Mouse (Mus musculus) lung, postnatal 10 days (tissue): Measurements from ENCODE around the gene Btf3.

ENCODE experiments used
- DNase-seq: peaks from one replicate; pipeline ENCODE4 v3.0.0; 2021

Btf3 gene

DNA sequence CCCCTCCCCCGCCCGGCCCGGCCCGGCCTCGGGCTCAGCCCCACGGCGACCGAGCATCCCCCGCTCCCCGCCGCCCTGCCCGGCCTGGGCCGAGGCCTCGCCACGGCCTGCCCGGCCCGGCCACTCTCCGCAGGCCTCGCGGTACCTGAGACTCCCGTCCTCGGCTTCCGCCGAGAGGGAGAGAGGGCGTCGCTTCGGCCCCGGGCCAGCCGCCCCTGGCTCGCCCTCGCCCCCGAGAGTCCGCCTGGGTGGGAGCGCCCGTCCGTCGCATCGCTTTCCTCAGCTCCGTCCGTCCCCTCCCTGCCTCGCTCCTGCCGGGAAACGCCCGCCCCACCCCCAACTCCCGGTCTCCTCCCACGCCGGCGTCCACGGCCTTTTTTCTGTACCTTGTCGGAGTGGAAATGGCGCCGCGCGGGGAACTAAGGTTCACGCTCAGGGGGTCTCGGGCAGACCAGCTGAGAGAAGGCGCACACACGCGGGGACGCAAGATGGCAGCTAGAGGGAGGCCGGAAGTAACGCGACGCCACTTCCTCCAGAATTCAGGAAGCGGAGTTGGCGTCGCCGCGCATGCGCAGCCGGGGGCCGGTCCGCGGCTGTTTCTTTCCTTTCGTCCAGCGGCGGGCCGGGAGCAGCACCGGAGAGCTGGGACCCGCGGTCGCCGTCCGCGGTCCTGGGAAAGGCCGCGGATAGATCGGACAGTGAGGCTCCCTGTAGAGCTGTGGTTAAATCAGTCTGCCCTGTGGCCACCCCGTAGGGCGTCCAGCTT, at the start of gene Btf3:
Gene Btf3, minus strand, starts transcription at position 527 of the 766 bp plus-strand sequence.
- peak; percentile 95 for DNase-seq

DNA sequence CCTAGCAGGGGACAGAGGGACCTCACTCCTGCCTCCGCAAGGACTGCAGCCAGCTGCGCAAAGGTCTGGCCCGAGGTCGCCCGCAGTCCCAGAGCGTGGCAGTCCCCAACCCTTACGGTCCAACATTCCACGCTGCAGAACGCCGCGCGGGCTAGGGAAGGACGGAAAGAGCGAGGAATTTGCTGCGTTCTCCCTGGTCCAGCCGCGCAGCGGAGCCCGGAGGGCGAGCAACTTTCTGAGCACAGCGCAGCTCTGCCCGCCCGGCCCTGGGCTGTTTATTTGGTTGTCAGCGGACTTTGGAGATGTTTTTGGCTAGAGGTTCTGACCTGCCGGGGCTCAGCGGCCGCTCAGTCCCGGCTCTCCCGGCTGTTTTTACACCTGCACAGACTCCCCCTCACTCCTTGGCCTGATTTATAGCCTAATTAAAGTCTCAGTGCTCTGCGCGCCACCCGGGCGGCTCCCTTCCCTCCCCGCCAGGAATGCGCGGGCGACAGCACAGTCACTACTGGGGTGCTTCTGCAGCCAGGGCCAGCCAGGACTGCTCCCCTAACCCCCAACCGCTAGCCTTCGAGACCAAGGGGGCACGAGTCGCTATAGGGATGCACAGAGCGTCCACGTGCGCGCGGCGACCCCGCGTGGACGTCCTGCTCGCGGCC, 49.1 kb upstream of the Btf3 start:
- no peak for DNase-seq

DNA sequence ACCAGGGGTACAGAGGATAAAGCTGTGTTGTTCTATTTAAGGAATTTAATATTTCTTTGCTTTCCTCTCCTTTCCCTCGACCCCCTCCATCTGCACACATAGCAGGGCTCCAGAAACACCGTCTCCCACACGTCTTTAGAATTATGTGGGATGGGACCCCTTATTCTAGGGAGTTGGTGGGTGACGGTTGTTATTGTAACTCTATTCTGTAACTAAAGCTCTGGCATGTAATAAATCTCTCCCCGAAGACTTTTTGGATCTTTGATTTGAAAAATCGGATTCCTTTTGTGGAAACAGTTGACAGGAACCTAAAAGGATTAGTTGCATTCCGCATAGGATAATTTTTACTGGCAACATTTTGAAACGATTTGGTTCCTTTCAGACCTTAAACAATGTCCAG, 48.3 kb upstream of the Btf3 start:
- DNase-seq = no peak

DNA sequence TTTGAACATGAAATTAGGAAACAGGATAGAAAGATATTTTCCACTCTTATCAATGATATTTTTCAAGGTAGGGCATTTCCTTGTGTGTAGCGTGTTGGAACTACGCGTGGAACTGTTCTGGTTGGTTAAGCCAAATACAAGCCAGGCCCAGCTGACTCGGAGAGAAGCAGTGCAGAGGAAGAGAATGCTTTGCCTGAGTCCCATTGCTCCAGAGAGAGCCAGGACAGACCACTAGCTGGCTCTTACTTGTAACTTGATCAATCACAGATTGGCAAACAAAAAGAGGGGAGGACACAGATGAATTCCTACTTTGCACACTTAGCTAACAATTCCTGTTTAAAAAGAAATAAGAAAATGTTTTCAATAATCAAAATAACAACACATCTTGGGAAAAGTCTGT, 46.2 kb upstream of the Btf3 start:
- no peak for DNase-seq

DNA sequence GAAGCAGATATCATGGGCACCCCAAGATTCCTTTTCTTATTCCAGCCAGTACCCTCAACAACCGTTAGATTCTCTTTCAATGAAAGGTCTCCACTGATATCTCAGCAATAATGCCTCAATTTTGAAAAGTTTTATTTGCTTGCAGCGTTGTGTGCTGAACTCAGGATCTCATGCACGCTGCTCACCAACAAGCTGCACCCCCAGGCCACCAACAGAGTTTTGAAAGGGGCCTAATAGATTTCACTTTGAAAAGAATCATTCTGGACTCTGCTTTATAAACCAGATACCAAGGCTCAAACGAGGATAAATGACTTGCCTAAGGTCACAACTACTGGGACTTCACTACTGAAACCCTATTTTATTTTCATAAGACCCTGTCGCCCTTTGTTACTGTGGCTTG, 44.4 kb upstream of the Btf3 start:
- no peak for DNase-seq

DNA sequence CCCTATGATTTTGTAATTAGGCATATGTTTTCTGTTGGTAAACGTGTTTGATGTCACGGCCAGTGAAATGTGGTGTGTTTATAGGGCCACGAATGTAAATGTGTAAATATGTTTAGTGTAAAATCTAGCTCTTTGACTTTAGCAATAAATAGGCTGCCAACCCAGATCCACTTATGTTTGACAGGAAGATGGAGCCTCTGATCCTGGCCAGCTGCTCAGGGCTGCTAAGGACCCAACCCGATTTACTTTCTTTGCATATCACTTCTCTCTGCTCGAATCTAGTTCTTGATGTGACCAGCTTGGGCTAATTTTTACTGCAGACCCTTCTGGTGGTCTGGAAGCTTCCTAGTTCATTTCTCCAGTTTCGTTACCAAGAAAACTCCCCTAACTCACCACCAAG, 43.6 kb upstream of the Btf3 start:
- DNase-seq = no peak

DNA sequence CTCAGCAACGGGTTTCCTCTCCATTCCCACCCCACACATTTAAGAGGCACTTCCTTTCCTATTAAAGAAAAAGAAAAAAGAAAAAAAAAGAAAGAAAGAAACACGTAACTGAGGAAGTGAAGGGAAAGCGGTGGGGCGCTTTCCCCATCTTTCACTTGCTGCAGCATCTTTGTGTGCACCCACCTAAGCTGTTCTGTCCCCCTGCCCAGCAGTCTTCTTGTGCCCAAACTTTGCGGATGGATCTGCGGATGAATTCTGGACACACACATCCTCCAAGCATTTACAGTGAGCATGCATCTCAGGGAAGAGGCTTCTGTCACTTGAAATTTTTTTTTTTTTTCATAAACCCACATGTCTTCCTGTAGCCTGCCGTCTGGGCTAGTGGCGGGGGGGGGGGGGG, 42.5 kb upstream of the Btf3 start:
- DNase-seq = no peak

DNA sequence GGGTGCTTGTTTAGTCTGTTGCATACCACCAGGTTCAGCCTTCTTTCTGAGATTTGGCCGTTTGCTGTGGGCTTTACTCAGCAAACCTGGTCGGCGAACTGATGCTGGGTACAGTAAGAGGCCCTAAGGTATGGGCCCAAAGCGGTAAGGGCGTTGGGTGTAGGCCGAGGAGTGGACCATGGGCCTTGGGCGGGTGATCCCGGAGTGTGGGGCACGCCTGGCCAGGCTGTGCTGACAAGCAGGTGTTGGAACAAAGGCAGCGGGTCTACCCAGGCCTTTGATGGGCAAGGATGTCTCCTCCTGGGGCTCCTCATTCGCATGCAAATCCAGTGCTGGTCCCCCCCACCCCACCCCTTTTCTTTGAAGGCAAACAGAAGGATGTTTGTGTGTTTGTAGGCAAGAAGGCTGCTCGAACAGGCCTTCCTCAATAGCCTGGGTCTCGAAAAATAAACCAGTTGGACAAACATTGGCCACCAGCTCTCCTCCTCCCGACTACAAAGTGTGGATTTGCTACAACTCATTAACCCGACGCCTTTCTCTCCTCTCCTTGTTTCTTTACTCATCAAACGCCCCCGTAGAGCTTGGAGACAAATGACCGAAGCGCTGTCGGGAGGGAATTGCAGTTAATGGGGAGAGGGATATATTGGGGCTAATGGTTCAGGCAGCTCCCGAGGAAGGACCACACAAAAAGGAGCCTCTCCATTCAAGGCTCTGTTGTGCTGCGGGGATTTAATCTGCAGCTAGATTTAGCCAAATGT, 41.8 kb upstream of the Btf3 start:
- DNase-seq = no peak

DNA sequence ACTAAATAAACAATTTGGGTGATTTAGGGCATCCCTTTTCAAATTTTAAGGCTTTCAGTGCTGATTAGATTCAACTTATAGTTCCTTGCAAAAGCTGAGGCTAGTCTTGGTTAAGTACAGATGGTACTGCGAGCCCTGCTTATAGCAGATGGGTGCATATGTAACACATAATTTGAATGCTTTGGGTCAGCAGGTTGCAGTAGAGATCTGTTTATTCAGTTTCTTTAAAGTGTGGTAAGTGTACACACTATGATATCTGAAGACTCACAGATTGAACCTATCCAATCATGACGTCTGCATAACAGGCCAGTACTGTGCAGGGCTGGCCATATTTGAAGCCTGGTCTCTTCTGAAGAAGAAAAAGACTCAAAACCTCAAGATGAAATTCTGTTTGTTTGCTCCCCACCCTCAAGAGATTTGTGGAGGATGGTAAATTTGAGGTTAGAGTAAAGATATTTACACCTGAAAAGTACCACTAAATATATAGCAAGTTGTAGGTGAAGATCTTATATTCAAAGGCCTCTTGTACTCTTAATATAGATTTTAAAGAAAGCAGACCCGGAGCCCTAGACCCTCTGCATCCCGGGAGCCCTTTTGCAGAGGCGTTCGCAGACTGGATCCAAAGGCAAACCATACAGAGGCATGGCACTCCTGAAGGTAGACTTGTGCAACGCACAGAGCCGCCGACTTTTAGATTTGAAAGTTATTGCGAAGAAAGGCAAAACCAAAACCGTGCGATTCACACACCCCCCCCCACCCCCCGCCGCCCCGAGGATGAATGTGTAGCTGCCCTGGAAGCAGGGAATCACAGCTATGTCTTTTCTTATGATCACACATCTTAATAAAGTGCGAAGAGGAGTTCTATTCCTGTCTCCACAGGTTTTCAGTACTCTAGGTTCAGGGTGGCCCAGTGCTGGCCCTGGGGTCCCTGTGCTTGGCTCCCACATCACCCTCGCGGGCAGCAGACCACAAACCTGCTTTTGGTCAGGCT, 40.9 kb upstream of the Btf3 start:
- DNase-seq = no peak

DNA sequence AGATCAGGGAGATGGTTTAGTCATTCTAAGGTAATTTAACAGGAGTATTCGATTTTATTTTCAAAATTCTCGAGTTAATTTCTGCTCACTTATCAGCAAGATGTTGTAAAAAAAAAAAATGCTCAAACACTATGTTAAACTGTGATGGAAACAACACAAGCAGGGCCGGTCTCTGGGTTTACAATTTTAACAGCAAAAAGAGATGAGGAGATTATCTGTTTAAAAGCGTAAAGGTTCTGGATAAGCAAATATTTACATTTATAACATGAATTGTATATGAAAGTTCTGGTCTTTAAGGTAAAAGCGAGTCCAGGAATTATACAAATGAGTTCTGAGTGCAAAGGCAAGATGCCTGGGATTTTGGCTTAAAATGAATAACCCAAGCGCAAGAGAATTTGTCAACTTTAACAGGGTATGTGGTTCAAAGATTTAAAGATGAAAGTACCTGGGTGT, 40.2 kb upstream of the Btf3 start:
- DNase-seq = no peak

DNA sequence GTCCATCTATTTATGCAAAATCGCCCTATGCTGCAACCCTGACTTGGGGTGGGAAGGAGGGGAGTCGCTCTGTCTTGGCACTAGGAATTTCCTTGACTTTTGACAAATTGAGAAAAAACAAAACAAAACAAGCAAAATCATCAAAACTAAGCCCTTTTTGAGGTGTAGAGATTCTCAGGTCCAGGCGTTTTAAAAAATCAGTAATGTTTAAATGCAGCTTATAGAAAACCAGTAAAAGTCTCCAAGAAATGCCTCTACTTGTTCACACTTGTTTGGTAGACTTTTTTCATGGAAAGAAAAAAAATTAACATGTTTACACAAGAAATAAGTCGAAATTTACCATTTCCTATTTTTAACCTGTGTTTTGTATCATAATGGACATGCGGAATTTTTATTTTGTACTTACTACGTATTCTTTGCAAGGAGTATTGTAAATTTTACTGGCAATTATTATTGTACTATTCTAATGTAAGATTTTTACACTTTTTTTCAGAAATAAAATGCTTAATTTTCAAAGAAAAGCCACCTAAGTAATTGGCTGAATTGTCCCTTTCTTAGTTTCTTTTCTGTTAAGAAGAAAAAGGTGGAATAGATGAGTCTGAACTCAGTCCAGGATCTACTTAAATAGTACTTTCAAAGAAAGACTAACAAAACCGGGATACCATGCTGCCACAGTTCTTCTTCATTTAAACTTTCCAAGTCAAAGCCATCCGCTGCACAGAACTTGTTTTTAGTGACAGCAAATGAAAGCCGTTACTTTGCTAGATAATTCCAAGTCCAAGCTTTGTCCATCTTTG, 39.6 kb upstream of the Btf3 start:
- DNase-seq = no peak

DNA sequence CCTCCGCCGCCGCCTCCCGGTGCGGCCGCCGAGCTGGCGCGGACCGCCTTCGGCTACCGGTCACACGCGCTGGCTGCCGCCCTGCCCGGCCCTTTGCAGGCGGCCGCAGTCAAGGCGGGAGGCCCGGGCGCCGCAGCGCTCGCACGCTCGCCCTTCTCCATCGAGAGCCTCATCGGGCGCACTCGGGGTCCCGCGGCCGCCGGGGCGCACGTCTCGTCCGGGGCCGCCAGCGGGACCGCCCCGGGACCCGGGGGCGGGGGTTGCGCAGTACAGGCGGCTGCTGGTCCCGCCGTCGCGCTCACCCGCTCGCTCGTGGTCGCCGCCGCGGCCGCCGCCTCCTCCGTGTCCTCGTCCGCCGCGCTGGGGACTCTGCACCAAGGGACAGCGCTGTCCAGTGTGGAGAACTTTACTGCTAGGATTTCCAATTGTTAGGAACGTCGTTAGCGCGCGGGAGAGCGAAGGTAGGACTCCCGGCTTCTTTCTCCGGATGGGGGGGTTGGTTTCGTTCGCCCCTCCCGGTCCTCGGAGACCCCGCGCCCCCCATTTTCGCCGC, 38.8 kb upstream of the Btf3 start:
- DNase-seq = peak; percentile 16

DNA sequence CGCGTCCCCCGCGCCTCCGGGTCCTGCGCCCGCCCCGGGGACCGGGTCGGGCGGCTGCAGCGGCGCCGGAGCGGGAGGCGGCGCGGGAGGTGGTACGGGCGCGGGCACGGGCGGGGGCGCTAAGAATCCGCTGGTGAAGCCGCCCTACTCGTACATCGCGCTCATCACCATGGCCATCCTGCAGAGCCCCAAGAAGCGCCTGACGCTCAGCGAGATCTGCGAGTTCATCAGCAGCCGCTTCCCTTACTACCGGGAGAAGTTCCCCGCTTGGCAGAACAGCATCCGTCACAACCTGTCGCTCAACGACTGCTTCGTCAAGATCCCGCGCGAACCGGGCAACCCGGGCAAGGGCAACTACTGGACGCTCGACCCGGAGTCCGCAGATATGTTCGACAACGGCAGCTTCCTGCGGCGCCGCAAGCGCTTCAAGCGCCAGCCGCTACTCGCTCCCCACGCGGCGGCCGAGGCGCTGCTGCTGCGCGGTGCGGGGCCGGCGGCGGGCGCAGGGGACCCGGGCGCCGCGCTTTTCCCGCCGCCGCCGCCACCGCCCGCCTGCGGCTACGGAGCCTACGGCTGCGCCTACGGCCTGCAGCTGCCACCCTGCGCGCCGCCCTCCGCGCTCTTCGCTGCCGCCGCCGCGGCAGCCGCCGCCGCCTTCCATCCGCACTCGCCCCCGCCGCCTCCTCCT, 38.2 kb upstream of the Btf3 start:
- DNase-seq = peak; percentile 6

DNA sequence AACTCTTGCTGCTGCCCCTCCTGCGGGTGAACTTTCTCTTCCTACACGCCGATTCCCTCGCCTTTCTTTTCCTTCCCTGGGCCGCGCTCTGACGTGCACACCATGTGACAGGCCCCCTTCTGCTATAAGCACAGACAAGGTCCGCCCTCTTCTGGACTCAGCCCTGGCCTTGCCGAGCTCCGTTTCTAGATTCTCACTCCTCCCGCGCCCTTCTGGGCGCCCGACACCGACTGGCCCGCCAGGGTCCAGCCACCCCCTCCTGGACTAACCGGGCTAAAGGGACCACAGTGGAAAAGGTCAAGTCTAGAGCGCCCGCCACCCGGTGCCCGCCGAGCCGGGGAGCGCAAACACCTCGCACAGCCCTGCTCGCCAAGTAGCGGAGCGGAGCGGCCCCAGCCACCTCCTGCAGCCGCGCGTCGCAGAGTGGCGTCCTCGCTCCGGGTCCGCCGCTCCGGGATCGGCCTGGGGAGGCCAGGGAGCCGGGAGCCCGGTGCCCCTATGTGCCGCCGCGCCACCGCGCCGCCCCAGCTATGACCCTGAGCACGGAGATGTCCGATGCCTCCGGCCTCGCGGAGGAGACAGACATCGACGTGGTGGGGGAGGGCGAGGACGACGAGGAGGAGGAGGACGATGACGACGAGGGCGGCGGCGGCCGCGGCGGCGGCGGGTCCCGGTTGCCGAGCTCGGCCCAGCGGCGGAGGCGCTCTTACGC, 37.4 kb upstream of the Btf3 start, which contains the start of gene Foxd1:
Gene Foxd1, plus strand, starts transcription at position 153 of the 712 bp plus-strand sequence.
- peak; percentile 38 for DNase-seq

DNA sequence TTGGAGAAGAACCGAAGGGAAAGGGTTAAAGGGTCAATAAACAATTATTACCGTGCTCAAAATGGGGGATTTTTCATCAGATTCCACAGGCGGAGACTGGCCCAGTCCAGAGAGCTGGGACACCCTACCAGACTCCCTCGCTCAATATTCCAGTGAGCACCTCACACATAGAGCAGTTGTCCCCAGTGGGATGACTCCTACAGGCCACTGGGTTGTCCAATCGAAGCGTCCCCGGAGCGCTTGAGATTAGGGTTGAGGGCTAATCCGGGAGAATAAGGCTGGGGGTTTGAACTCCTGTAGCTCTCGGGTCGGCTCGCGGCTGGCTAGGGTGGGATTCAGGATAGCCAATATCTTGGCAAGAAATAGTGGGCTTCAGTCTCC, 36.9 kb upstream of the Btf3 start:
- DNase-seq = no peak

DNA sequence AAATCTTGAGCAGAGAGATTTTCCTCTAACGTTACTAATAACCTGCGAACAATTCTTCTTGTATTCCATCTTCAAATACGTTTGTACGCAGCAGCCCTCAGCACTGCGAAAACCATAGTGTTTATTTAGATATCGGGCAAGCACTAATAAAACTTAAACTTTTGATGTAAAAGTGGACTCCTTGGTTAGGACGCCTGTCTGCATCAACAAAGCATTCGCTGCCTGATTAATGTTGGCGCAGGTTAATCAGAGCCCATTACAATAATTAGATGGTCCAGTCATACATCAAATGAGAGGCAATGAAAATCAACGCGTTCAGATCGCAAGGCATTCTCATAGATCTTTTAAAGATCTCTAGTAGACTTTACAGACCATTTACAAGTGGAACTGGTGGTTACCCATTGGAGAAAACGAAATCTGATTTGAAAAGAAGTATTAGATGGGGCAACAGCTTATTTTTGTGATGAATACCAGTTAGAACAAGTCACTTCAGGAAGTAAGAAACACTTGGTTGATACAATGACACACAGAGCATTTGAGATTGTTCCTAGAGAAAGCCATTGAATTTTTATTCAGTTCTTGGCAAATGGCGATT, 35.7 kb upstream of the Btf3 start:
- no peak for DNase-seq

DNA sequence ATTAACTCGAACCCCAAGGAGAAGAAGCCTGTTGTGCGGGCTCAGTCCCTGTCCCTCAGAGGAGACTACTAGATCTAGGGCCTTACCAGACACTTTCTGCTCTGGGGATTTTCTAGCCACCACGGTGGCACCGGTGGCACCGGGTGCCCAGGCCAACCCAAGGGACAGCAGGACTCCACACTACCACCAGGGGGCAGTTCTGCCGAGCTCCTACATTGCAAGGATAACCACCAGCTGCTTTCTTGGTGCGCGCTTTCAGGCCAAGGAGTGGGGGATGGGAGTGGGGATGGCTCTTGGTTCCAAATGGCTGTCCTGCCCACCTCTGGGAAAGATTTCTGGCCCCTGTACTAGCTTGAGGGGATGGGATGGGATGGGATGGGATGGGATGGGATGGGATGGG, 34.7 kb upstream of the Btf3 start:
- DNase-seq = peak; percentile 44

DNA sequence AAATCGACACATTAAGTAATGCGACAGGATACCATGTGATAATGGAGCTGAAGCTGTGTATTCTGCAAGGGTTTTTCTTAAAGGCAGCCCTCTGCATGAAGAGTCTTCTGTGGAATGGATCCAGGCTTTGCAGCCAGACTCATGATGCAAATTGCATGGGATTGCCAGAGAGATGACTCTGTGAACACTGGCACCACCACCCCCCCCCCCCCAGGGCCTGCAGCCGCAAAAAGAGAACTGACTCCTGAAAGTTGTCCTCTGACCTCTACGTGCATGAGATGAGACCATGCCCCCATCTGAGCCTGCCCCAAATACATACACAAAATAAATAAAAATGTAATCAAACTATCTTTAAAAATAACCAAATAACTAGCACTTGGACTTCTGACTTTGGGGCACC, 32.7 kb upstream of the Btf3 start:
- DNase-seq = no peak

DNA sequence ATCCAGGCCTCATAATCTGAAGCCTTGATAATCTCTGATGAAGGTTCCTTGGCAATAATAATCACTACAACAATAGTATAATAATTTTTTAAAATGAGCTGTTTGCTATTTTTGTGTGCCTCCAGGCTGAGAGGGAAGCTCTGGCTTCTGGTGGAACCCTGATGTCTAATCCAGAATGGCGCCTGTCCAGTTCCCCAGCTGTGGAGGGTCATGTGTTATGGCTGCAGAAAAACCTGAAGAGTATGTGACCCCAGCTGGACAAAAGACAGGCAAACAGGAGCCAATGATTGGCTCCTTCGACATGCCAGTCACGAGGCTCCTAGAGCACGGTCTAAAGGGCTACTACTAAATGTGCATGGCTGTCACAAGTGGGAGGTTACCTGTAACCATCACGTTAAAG, 23.7 kb upstream of the Btf3 start:
- DNase-seq = peak; percentile 70

DNA sequence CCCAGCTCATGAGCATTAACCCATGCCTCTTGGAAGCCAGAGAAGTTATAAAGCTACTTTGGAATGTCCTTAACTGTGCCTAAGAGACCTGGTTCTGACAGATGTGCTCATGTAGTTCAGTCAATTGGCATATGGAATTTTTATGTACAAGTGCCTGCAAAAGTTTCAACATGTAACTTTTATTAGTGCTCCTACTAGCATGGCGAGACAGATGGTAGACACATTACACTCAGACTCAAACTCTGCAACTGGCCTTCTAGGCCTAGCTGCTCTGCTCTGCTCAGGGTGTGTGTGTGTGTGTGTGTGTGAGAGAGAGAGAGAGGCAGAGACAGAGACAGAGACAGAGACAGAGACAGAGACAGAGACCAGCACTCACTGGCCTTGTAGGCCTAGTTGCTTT, 19.4 kb upstream of the Btf3 start:
- DNase-seq = no peak
